ENCODE assay signal across 18 mouse cellular contexts in genomic region chr10:83688215-83688614, GRCm38 (mm10). TPM values are rescaled to one million over a fixed set of nuclear protein-coding genes. Genes with fewer than 3 reads are reported as not detected.
DNase-seq lines count a peak whose midpoint lies in the region; ATAC-seq and TF ChIP-seq lines count a peak whose summit lies in the region.
"Had no signal": no experiment of that assay in that cellular context is flagged by ENCODE, and none has a peak within 500 bp of the region (broad histone marks: within the 10 kb centered on the region; RNA-seq: fewer than 3 reads in every experiment).

No protein-coding gene starts in this region.

- no peak overlapping the region for H3K9ac ChIP-seq in liver, adult 2 months (ENCODE audit: low read depth, low read length)
- H3K9ac ChIP-seq in liver, postnatal 0 days (replicated peaks), result no peak overlapping the region
- H3K9ac ChIP-seq in MEL (ENCODE audit: control insufficient read depth, low read depth, low read length, poor library complexity, severe bottlenecking), result no peak overlapping the region
- H3K9ac ChIP-seq in forebrain, embryonic 16.5 days (replicated peaks; ENCODE audit: low read depth, low read length), result no peak overlapping the region
- H3K9ac ChIP-seq: heart, embryonic 13.5 days; hindbrain, embryonic 15.5 days; kidney, embryonic 15.5 days; midbrain, embryonic 15.5 days; neural tube, embryonic 15.5 days; stomach, embryonic 15.5 days had no signal

- TF ChIP-seq CTCF in liver, adult 2 months (IDR thresholded peaks at IDR 0.05; ENCODE audit: low read depth, low read length), result peak; percentile 31; the same call in 1 of the 2 replicates
- TF ChIP-seq CTCF in liver, postnatal 0 days (IDR thresholded peaks at IDR 0.05; ENCODE audit: low read depth), result no peak
- TF ChIP-seq CTCF in MEL (IDR thresholded peaks at IDR 0.05 in 2 of 3, conservative IDR thresholded peaks at IDR 0.05 in 1 of 3; ENCODE audit: control insufficient read depth in 1 of 3, insufficient read depth in 1 of 3, low read depth in 2 of 3, low read length in 3 of 3, poor library complexity in 1 of 3, severe bottlenecking in 1 of 3), result peak in 2 of 3 experiments; percentile 15 to 23; a peak in 1 of 6 replicates

- H3K27ac ChIP-seq in liver, adult 2 months (replicated peaks; ENCODE audit: insufficient read depth, low read depth, low read length), result no peak overlapping the region
- no peak overlapping the region for H3K27ac ChIP-seq in liver, postnatal 0 days (ENCODE audit: low read depth)
- no peak overlapping the region for H3K27ac ChIP-seq in MEL (ENCODE audit: control insufficient read depth, low read depth, low read length)
- no peak overlapping the region for H3K27ac ChIP-seq in forebrain, embryonic 16.5 days (ENCODE audit: low read length)
- H3K27ac ChIP-seq: embryonic facial prominence, embryonic 10.5 days; heart, embryonic 13.5 days; hindbrain, embryonic 15.5 days; kidney, embryonic 15.5 days; macrophage; midbrain, embryonic 15.5 days; neural tube, embryonic 15.5 days; stomach, embryonic 15.5 days had no signal

- TF ChIP-seq EP300 in liver, postnatal 0 days (IDR thresholded peaks at IDR 0.05; ENCODE audit: low read depth), result no peak
- TF ChIP-seq EP300 in MEL (IDR thresholded peaks at IDR 0.05; ENCODE audit: low read depth in 1 of 2, low read length in 2 of 2), result no peak

- no peak for TF ChIP-seq POLR2A in liver, adult 2 months (IDR thresholded peaks at IDR 0.05; ENCODE audit: extremely low read depth, insufficient read depth, low read length)
- no peak for TF ChIP-seq POLR2A in MEL (IDR thresholded peaks at IDR 0.05; ENCODE audit: control insufficient read depth in 1 of 2, insufficient read depth in 1 of 2, low read depth in 1 of 2, low read length in 2 of 2, poor library complexity in 1 of 2)

- no peak for TF ChIP-seq RAD21 in MEL (IDR thresholded peaks at IDR 0.05; ENCODE audit: low read depth, low read length)

- no peaks in the 10 kb centered on the region for H3K27me3 ChIP-seq in liver, adult 2 months (ENCODE audit: control insufficient read depth, insufficient read depth, low read length)
- no peaks in the 10 kb centered on the region for H3K27me3 ChIP-seq in liver, postnatal 0 days (ENCODE audit: insufficient read depth, low read length)
- H3K27me3 ChIP-seq in MEL (ENCODE audit: control insufficient read depth in 1 of 2, insufficient read depth in 2 of 2, low read length in 2 of 2), result no peaks in the 10 kb centered on the region; a peak in 1 of 4 replicates
- no peaks in the 10 kb centered on the region for H3K27me3 ChIP-seq in forebrain, embryonic 16.5 days (replicated peaks; ENCODE audit: control insufficient read depth, insufficient read depth, low read length)
- H3K27me3 ChIP-seq: heart, embryonic 13.5 days; hindbrain, embryonic 15.5 days; kidney, embryonic 15.5 days; midbrain, embryonic 15.5 days; neural tube, embryonic 15.5 days; Patski; stomach, embryonic 15.5 days had no signal

- H3K4me2 ChIP-seq in liver, postnatal 0 days (ENCODE audit: low read depth, low read length), result no peak overlapping the region
- H3K4me2 ChIP-seq in forebrain, embryonic 16.5 days (ENCODE audit: low read length), result no peak overlapping the region
- H3K4me2 ChIP-seq: heart, embryonic 13.5 days; hindbrain, embryonic 15.5 days; kidney, embryonic 15.5 days; midbrain, embryonic 15.5 days; neural tube, embryonic 15.5 days; stomach, embryonic 15.5 days had no signal

- H3K36me3 ChIP-seq in liver, adult 2 months (ENCODE audit: control insufficient read depth, insufficient read depth, low read length), result no peaks in the 10 kb centered on the region
- no peaks in the 10 kb centered on the region for H3K36me3 ChIP-seq in liver, postnatal 0 days (replicated peaks; ENCODE audit: insufficient read depth, low read length)
- no peaks in the 10 kb centered on the region for H3K36me3 ChIP-seq in MEL (ENCODE audit: control insufficient read depth in 1 of 2, insufficient read depth in 2 of 2, low read length in 2 of 2)
- no peaks in the 10 kb centered on the region for H3K36me3 ChIP-seq in forebrain, embryonic 16.5 days (ENCODE audit: control insufficient read depth, insufficient read depth)
- H3K36me3 ChIP-seq: embryonic facial prominence, embryonic 10.5 days; heart, embryonic 13.5 days; hindbrain, embryonic 15.5 days; kidney, embryonic 15.5 days; midbrain, embryonic 15.5 days; neural tube, embryonic 15.5 days; stomach, embryonic 15.5 days had no signal

- WGBS in liver, adult 2 months, result 87% methylated on average over 2 of the region's 2 CpGs
- WGBS in liver, postnatal 0 days (ENCODE audit: insufficient replicate concordance), result 81% methylated on average over 2 of the region's 2 CpGs
- 96% methylated on average over 2 of the region's 2 CpGs for WGBS in forebrain, embryonic 16.5 days

- DNase-seq in cerebellum, adult 11-12 months, result peak; percentile 3
- no peak for DNase-seq in cerebellum, adult 11 months
- no peak for DNase-seq in liver, adult 2 months (ENCODE audit: extremely low read depth, low read depth, low spot score)
- no peak for DNase-seq in liver, postnatal 0 days
- no peak for DNase-seq in MEL (ENCODE audit: low read depth, low spot score)
- peak; percentile 24 to 39 for DNase-seq in cerebellum, postnatal 10 days
- DNase-seq: right cerebral cortex, adult 18-20 months had no signal

- H3K4me1 ChIP-seq in liver, adult 2 months (ENCODE audit: control insufficient read depth, insufficient read depth, low read length), result peaks cover 3% of the 10 kb centered on the region; the same call in 1 of the 2 replicates
- no peaks in the 10 kb centered on the region for H3K4me1 ChIP-seq in liver, postnatal 0 days (ENCODE audit: insufficient read depth)
- H3K4me1 ChIP-seq in MEL (ENCODE audit: control insufficient read depth in 1 of 2, insufficient read depth in 2 of 2, low read length in 2 of 2), result peaks cover 0 to 5% of the 10 kb centered on the region in 2 experiments; a peak in 1 of 4 replicates
- H3K4me1 ChIP-seq in forebrain, embryonic 16.5 days (replicated peaks; ENCODE audit: control insufficient read depth, insufficient read depth, low read length), result no peaks in the 10 kb centered on the region
- H3K4me1 ChIP-seq: embryonic facial prominence, embryonic 10.5 days; hindbrain, embryonic 15.5 days; kidney, embryonic 15.5 days; midbrain, embryonic 15.5 days; neural tube, embryonic 15.5 days had no signal

- no peak for ATAC-seq in liver, postnatal 0 days
- no peak for ATAC-seq in forebrain, embryonic 16.5 days
- ATAC-seq in activated CD4-positive, CD25-positive, alpha-beta regulatory T cell, adult 4 months, result no peak
- ATAC-seq: midbrain, embryonic 15.5 days; Patski had no signal

- H3K79me2 ChIP-seq in liver, adult 2 months (ENCODE audit: control insufficient read depth, insufficient read depth, low read length), result no peaks in the 10 kb centered on the region
- H3K79me2 ChIP-seq in MEL (ENCODE audit: control insufficient read depth, insufficient read depth, low read length, poor library complexity), result no peaks in the 10 kb centered on the region

- H3K4me3 ChIP-seq in liver, adult 2 months (ENCODE audit: insufficient read depth, low read depth, low read length), result no peak overlapping the region
- no peak overlapping the region for H3K4me3 ChIP-seq in liver, postnatal 0 days (ENCODE audit: low read depth, low read length)
- H3K4me3 ChIP-seq in MEL (ENCODE audit: control insufficient read depth in 1 of 2, insufficient read depth in 1 of 2, low read depth in 2 of 2, low read length in 2 of 2), result no peak overlapping the region
- H3K4me3 ChIP-seq in forebrain, embryonic 16.5 days (replicated peaks; ENCODE audit: low read length), result no peak overlapping the region
- H3K4me3 ChIP-seq: embryonic facial prominence, embryonic 10.5 days; heart, embryonic 13.5 days; hindbrain, embryonic 15.5 days; kidney, embryonic 15.5 days; midbrain, embryonic 15.5 days; neural tube, embryonic 15.5 days; stomach, embryonic 15.5 days had no signal

- no peaks in the 10 kb centered on the region for H3K9me3 ChIP-seq in liver, postnatal 0 days (ENCODE audit: low read length)
- no peaks in the 10 kb centered on the region for H3K9me3 ChIP-seq in MEL (replicated peaks; ENCODE audit: insufficient read depth, low read length)
- no peaks in the 10 kb centered on the region for H3K9me3 ChIP-seq in forebrain, embryonic 16.5 days (ENCODE audit: control insufficient read depth, low read length)
- H3K9me3 ChIP-seq: embryonic facial prominence, embryonic 10.5 days; heart, embryonic 13.5 days; hindbrain, embryonic 15.5 days; kidney, embryonic 15.5 days; midbrain, embryonic 15.5 days; neural tube, embryonic 15.5 days; stomach, embryonic 15.5 days had no signal

TF ChIP-seq in MEL, 35 proteins besides CTCF, POLR2A, EP300 and RAD21 (continues in another document):
- TF ChIP-seq JUND (IDR thresholded peaks at IDR 0.05; ENCODE audit: low read depth, low read length) (no peak), NELFE (IDR thresholded peaks at IDR 0.05; ENCODE audit: low read depth, low read length) (no peak), BHLHE40 (IDR thresholded peaks at IDR 0.05; ENCODE audit: borderline replicate concordance, low read depth, low read length) (no peak), CHD2 (IDR thresholded peaks at IDR 0.05; ENCODE audit: low read length) (no peak), HCFC1 (IDR thresholded peaks at IDR 0.05; ENCODE audit: low read depth, low read length) (no peak), ZNF384 (IDR thresholded peaks at IDR 0.05; ENCODE audit: low read depth, low read length) (no peak), GABPA (IDR thresholded peaks at IDR 0.05; ENCODE audit: low read depth, low read length) (no peak)

RNA-seq across cellular contexts. Expression of gene 1500009L16Rik, which starts 34.5 kb away (rescaled TPM):
- total RNA-seq in liver, adult 2 months (2014; rRNA removed), result not detected in 2 replicates
- 0.12 TPM in 1 of 2 replicates, not detected in the other for polyA plus RNA-seq in liver, adult 2 months (2012; rRNA removed)
- 0.31 and 0.48 TPM in 2 replicates for polyA plus RNA-seq in liver, postnatal 0 days (2015; fragmentation: Nextera tagmentation; extraction: Ambion mirVana)
- not detected in 2 replicates for total RNA-seq in MEL (2012; rRNA removed)
- polyA plus RNA-seq in MEL (2012; ENCODE audit: insufficient read depth in 1 of 2, insufficient read length in 2 of 2, low read depth in 1 of 2, low replicate concordance in 2 of 2, missing spikeins in 1 of 2), result not detected
- polyA plus RNA-seq in forebrain, embryonic 16.5 days (2015; fragmentation: Nextera tagmentation; extraction: Ambion mirVana), result 51.0 and 59.2 TPM in 2 replicates
- polyA plus RNA-seq in activated CD4-positive, CD25-positive, alpha-beta regulatory T cell, adult 4 months (2017; shearing (Covaris generic)), result 10 to 100 TPM; 16.8 to 19.7 TPM
- polyA plus RNA-seq: macrophage had no signal

RNA-seq across cellular contexts. Expression of gene Appl2, which starts 39.7 kb away (rescaled TPM):
- 26.6 and 28.9 TPM in 2 replicates for total RNA-seq in liver, adult 2 months (2014; rRNA removed)
- 6.5 and 18.1 TPM in 2 replicates for polyA plus RNA-seq in liver, adult 2 months (2012; rRNA removed)
- 7.8 and 9.2 TPM in 2 replicates for polyA plus RNA-seq in liver, postnatal 0 days (2015; fragmentation: Nextera tagmentation; extraction: Ambion mirVana)
- 0.15 TPM in 1 of 2 replicates, not detected in the other for total RNA-seq in MEL (2012; rRNA removed)
- polyA plus RNA-seq in MEL (2012; ENCODE audit: insufficient read depth in 1 of 2, insufficient read length in 2 of 2, low read depth in 1 of 2, low replicate concordance in 2 of 2, missing spikeins in 1 of 2), result under 1 TPM in 1 of 2 experiments, not detected in 1; 0.99 TPM
- polyA plus RNA-seq in forebrain, embryonic 16.5 days (2015; fragmentation: Nextera tagmentation; extraction: Ambion mirVana), result 34.9 and 38.5 TPM in 2 replicates
- 1 to 10 TPM; 6.4 to 8.5 TPM for polyA plus RNA-seq in activated CD4-positive, CD25-positive, alpha-beta regulatory T cell, adult 4 months (2017; shearing (Covaris generic))

Comparison
In these comparisons a context has a peak if more than half of its experiments do, and no peak if none do; other contexts are left out.
1. DNase-seq: peak in cerebellum, adult 11-12 months (single experiment) and cerebellum, postnatal 10 days (2 of 2); none in cerebellum, adult 11 months (single experiment), liver, adult 2 months (single experiment), liver, postnatal 0 days (single experiment) and MEL (single experiment).
2. RNA of gene 1500009L16Rik, which starts 34.5 kb away (polyA plus RNA-seq): 51.0 to 59.2 TPM in forebrain, embryonic 16.5 days and 16.8 to 19.7 TPM in activated CD4-positive, CD25-positive, alpha-beta regulatory T cell, adult 4 months; 0.31 to 0.48 TPM in liver, postnatal 0 days, 0.12 TPM in liver, adult 2 months and not detected in MEL; every median in the first group is over 10 times any median in the second.